Mouse (Mus musculus) urinary bladder, adult 2 months (tissue): ENCODE measurements around the gene Elf2. TPM values are rescaled to one million over a fixed set of nuclear protein-coding genes. Genes with fewer than 3 reads are reported as not detected.

ENCODE experiments used
- DNase-seq: peaks from one replicate; pipeline ENCODE4 v3.0.0; 2022; ENCODE audit warnings: low spot score
- polyA plus RNA-seq: library from polyadenylated mRNA; depleted of rRNA; stranded (reverse); fragments of >200 nt; gene quantifications from 2 replicates; pipeline ENCODE4 v1.2.3, GENCODE M21; 2012; rRNA removed

Gene Elf2
- 52.0 and 53.9 TPM in 2 replicates for polyA plus RNA-seq

DNA sequence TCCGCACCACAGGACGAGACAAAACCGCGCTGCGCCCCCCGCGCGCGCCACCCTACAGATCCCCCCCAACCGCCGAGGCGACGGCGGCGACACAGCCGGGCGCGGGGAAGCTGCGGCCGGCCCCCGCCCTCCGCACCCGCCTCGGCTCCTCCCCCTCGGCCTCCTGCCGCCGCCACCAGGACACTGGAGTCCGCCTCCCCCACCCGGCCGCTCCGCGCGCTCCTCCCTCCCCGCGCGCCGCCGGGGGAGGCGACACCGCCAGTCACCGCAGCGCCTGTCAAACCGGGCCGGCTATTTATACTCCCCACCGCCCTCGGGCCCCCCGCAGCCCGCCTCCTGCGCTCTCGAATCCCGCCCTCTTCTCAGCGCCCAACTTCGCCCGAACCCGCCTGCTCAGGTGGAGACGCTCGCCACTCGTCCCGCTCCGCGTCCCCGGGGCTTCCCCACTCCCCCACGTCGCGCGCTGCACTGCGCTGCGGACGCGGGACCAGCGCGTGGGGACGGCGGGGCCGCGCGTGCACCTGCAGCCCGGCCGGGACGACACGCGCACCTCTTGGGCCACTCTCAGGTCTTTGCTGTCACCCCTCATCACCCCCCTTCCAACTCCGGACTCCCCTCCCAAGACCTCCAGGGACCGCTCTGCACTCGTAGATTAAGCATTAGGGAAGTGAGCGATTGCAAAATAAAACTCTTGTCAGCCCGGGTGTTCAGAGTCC lies at the start of gene Elf2:
Gene Elf2 (minus strand): TSS at position 112 of the 716 bp plus-strand sequence.
- DNase-seq: peak; percentile 81

DNA sequence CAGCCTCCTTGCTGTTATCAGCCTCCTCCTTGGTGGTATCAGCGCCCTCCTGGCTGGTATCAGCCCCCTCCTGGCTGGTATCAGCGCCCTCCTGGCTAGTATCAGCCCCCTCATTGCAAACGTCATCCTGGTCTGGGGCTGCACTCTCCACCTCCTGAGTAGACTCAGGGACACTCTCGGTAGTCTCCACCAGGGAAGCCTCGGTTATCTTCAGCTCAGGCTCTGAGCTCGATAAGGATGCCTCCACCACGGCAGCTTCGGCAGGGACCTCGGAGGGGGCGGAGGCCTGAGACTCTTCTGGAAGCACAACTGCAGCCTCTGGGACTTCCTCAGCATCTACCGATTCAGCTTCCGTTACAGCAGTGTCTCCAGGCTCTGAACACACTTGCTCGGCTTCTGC lies 48.4 kb upstream of the Elf2 start:
- no peak for DNase-seq

DNA sequence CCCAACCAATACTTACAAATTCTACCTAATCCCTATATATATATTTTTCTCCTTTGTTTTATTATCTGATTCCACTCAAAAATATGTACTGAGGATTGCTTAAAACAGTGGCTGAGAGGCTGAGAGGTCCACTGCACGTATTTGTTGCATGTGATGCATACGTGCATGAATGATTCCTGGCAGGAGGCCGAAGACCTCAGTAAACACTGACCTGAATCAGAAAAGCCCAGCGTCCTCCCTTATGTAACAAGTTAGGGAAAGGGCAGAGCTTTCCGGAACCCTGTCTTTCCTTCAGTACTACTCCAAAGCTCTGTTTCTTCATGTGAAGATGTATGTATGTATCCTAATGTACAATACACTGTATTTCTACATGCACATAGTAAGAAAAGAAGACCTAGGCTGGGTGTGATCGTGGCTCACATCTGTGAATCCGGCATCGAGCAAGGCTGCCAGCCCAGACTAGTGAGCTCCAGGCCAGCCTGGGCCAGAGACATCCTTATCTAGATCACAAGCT lies 47.5 kb upstream of the Elf2 start:
- DNase-seq: no peak

DNA sequence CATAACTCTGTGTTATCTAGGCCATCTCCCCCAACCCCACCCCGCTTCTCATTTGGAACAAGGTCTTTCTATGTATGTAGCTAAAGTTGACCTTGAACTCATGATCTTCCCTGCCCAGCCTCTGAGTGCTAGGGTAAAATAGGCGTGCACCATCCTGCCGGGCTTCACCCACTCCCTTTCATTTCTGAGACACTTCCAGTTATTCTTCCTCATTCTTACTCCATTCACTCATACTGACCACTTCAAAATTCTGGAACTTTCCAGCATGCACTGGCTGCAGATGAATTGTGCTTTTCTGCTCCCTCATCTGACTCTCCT lies 46.6 kb upstream of the Elf2 start:
- DNase-seq: no peak

DNA sequence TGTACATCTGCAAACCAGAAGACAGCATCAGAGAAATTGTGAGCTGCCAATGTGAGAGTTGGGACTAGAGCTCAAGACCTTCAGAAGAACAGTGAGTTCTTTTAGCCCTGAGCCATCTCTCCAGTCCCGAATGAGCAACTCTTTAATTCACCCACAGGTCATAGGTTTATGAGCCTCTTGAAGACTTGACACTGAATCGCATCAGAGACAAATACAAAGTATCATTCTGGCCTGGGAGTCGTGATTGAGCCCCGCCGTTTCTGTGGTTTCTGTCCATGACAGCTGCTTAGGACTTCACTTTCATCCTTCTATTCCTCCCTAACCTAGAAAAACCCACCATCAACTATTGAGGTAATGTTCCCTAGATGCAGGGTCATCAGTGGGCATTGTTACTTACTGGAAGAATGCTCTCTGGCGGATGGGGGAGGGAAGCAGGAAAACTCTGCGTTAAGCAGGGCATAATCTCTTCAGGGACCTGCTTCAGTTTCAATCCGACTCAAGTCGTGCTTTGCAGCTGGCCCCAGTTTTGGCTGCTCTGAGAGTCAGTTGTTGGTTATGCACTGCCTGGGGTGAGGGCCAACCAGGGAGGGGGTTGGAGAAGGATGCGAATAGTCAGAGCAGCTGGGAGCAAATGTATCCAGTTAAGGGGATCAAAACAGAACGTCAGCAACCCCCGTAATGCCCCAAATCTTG lies 46.1 kb upstream of the Elf2 start:
- DNase-seq: no peak

DNA sequence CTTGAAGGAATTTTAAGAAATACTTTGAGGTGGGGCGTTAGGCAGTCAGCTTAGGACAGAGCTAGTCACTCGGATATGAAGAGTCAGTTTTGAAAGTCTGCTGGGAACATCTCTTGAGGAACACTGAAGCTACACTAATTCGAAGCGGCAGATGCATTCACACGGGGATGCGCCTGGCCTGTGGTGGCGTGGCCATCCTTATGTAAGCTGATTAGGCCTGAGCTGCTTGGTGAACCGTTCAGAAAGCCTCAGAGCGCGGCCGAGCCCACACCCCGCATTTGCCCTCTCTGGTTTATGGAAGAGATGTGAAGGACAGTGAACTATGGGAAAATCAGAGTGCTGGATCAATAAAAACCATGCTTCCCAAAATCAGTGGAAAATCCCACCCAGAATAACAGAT lies 42.9 kb upstream of the Elf2 start:
- no peak for DNase-seq

DNA sequence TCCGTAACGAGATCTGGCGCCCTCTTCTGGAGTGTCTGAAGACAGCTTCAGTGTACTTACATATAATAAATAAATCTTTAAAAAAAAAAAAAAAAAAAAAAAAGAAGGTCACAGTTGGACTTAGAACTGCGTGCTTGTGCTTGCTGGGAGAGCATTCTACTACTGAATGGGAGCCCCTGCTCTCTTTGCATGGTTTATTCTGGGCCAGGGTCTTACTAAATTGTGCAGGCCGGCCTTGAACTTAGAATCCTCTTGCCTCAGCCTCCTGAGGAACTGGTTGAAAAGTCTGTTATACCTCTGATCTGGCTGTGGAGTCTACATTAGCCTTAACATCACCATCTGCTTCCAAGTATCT lies 40.2 kb upstream of the Elf2 start:
- no peak for DNase-seq

DNA sequence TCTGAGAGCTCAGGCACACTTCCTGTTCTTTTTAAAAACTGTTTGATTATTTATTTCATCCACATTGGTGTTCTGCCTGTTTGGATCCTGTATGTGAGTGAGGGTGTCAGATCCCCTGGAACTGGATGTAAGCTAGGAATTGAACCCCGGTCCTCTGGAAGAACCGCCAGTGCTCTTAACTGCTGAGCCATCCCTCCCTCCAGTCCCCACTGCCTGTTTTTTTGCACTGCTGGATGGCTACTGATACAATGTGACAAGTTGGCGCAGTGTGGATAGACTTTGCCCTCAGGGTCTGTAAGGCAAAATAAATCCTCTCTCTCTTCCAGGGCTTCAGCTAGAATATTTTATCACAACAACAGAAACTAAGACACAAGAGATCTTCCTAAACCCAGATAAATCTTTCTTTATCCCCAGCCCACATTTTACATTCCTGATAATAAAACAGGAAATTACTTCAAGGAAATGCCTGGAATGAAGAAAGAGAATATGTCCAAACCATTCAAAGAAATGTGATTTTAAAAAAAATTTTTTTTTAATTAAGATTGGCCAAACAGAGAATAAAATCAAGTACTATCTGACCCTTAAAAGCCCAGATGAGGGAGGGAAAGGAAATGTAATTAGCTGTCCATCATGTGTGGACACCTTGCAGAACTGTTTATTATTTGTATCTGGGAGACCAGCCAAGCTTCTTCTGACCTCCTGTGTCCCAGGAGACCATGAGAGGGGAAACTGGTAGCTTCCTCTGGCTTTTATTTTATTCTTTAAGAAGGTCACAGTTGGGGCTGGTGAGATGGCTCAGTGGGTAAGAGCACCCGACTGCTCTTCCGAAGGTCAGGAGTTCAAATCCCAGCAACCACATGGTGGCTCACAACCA lies 39.6 kb upstream of the Elf2 start:
- DNase-seq: no peak

DNA sequence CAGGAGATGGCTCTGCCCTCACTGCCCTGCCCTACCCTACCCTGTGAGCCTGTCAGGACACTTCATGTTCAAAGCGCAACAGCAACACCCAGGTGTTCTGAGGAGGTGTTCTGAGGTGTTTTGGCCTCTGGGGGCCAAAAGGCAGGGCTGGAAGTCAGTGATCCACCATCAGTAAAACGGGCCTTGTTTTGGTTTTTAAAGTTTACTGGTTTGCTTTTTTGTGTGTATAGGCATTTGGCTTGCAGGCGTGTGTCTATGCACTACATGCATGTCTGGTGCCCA lies 38.1 kb upstream of the Elf2 start:
- no peak for DNase-seq

DNA sequence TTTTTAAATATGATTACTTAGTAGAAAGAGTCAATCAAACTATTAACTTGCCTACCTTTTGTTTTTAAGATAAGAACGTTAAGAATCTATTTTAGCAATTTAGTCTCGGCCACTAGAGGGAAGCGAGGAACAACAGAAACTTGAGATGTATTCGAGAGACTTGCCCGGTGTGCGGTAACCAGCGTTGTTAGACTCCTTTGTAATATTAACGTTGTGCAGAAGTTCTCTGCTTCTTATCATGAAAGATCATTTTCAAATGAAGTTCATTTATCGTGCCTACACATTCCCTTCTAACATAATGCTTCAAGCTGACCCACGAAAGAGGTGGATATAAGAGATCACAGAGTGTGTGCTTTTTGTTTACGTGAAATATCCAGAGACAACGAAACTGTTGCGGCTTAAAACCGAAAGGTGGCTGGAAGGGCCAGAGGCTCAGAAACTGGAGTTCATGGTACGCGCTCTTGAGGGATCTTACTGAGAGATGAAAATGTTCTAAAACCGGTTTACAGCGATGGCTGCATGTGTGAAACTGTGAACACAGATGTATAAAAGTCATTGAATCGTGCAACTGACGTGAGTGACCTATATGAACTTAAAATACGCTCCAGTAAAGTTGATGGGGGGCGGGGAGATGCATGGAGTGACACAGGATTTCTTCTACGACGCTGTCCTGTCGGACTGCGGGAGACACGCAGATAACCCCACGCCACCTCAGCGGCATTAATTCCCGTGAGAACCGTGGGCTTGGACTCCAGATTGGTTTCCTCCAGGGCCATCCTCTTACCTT lies 37.6 kb upstream of the Elf2 start:
- no peak for DNase-seq

DNA sequence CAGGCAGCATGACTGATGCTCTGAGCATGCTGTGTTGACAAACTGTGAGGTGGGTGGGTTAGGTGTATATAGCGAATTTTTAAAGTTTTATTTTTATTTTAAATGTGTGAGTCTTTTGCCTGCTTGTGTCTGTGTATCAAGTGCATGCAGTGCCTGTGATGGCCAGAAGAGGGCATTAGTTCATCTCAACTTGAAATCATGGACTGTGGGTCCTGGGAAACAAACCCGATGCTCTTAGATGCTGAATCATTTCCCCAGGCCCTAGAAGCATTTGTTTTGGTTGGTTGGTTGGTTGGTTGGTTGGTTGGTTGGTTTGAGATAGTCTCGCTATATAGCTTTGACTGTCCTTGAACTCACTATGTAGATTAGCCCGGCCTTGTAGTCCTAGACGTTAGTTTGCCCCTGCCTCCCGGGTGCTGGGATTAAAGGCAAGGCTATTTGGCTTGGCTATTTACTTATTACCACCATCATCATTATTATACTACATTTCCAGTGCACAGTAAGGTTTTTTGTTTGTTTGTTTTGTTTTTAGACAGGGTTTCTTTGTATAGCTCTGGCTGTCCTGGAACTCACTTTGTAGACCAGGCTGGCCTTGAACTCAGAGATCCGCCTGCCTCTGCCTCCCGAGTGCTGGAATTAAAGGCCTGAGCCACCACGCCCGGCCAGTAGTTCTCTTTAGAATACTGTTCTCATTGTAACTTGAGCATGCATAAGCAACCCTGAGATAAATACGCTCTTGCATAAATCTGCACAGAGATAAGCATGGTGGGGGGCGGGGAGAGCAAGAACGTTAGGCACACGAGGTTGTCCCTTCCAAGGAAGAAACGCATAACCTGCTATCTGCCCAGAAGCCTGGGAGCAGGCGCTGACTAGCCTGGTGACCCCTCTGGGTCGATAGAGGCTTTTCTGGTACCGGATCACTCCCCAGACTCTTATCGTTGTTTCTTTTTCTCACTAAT lies 35.1 kb upstream of the Elf2 start:
- DNase-seq: no peak

DNA sequence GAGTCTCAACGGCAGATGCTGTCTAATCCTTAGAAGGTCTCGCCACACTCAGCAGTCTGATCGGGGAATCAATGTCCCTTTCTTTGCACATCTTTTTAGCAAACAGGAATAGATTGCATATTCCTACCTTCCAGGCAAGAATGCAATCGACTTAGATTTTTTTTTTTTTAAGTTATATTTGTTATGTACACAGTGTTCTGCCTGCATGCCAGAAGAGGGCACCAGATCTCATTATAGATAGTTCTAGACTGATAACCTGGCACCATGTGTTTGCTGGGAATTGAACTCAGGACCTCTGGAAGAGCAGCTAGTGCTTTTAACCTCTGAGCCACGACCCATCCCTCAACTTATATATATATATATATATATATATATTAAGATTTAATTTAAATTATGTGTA lies 33.1 kb upstream of the Elf2 start:
- DNase-seq: no peak

DNA sequence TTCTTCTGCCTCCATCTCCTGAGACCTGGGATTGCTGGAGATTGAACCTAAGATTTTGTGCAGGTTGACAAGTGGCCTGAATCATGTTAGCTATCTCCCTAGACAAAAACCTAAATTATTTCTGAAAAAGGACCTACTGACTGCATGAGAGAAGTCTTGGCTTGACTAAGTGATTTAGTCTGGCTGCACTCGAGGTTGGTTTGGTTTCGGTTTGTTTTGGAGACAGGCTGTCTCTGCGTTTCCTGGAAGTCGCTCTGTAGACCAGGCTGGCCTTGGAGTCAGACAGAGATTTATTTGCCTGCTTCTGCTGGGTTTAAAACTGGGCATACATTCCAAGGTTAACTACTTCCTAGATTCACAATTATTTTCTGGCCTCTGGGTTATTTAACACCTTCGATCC lies 32.4 kb upstream of the Elf2 start:
- no peak for DNase-seq

DNA sequence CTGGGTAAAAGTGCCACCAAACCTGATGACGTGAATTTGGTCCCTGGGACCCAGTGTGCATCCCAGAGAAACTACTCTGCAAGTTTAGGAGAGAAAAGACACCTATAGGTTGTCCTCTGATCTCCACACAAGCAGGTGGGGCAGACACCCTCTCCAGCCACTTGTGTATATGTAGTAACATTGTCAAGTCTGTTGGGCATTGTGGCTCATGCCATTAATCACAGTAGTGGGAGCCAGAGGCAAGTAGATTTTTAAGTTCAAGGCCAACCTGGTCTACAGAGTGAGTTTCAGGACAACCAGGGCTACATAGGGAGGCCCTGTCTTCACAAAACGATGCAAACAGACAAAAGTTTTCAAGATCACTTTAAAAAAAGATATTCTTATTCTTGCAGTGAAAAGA lies 31.4 kb upstream of the Elf2 start:
- no peak for DNase-seq

DNA sequence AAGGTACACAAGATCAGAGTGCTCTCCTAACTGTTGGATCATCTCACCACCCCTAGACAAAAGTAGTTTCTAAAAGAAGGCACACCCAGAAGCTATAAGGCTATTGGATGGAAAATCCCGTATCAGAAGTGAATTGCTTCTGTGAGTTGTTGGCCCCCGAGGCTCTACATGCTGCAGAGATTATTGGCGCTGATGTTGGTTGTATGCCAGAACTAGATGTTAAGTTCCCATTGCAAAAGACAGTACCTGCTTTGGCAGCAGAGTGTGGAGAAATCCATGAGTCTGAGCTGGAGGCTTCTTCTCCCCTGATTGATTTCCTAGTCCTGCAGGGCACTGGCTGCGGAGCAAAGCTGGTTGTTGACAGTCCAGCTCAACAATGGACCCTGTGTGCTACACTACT lies 27.5 kb upstream of the Elf2 start:
- DNase-seq: no peak

DNA sequence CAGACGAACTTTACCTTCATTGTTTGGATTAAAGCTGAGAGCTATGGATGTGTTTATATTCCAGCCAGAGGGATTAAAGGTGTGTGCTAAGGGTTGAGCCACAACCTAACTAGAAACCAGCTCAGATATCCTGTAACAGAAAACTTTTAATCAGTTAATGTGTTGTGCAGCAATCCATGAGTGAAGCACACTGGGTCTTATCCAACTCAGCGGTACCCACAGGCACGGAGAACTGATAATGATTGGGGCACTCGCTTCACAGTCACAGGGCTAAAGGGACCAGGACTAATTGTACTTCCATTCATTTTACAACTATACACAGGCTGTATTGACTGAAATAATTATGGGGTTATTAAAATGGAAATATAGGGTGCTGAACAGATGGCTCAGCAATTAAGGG lies 26.5 kb upstream of the Elf2 start:
- no peak for DNase-seq

DNA sequence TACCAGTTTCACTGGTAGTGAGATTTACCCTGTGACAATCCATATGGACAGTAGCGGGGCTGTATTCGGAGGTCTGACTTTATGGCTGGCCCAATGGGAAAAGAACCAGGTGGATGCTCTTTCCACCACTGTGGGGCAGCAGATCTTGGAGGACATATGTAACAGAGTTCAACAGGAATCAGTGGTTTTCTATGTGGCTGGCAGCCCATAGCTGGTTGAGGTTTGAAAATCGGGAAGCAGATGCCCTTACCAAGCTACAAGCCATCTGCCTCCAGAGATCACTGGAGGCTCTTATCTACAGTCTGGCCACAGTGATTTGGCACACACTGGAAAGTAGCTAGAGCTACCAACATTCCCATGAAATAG lies 25.0 kb upstream of the Elf2 start:
- no peak for DNase-seq

DNA sequence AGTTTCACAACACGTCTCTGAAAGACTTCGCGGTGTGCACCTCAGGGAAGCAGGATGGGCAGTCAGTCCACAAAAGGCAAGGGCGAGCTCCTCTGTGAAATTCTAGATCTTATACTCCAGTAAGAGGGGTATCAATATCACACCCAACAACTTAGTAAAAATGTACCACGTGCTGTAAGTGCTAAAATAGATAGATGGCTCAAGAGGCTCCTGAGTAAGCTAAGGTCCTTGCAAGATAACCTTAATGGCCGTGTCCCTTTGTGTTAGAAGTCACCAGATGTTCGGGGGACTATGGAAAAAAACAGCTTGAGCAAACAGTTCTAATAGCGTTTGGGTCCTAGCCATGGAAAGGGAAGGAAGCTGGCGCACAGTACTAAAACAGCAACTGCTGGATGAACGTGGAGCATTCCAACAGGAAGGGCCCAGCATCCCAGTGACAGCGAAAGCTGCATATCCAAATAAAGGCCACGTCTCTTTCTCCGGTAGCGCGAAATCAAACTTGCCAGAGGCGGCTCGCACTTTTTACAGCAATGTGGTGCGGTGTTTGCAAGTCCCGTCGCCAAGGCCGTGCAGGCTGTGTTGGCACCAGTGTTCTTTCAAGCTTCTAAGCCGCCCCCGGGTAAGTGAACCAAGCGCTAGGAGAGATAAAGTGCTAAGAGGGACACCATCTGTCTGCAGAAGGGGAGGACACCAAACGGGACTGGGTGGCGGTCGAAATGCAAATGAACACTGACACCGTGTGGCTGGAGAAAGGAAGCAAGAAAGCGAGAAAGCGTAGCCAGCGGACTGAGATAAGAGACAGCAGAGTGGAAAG lies 24.4 kb upstream of the Elf2 start:
- DNase-seq: peak; percentile 44

DNA sequence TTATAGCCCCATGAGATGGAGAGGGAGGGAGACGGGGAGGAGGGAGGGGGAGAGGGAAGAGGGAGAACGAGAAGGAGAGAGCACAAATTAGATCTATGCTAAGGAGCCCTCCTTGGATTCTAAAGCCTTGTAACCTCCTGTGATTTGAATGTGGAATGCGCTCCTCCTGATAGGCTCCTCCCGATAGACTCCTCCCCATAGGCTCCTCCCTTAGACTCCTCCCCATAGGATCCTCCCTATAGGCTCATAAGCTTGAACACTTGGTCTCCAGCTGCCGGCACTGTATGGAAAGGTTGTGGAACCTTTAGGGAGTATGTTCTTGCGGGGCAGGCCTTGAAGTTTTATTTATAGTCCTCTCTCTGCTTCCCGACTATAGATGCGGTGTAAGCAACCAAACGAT lies 20.6 kb upstream of the Elf2 start:
- no peak for DNase-seq
